Mouse (Mus musculus) limb, embryonic 10.5 days (tissue): ENCODE results near the gene Sox9. TPM values are rescaled to one million over a fixed set of nuclear protein-coding genes. Genes with fewer than 3 reads are reported as not detected.

ENCODE experiments used
- DNase-seq: peaks from one replicate; pipeline ENCODE4 v3.0.0-alpha.2; 2017; ENCODE audit warnings: low spot score
- H3K27ac ChIP-seq: fragments of 300-500 bp; sonication (generic); 2 replicates; pipeline ENCODE4 v1.5.1; 2016; ENCODE audit warnings: mild to moderate bottlenecking
- H3K27me3 ChIP-seq: fragments of 300-500 bp; sonication (generic); 2 replicates; pipeline ENCODE4 v1.6.1; 2016; ENCODE audit warnings: low read depth, mild to moderate bottlenecking; ENCODE audit not compliant: poor library complexity, severe bottlenecking
- H3K36me3 ChIP-seq: fragments of 300-500 bp; sonication (generic); 2 replicates; pipeline ENCODE4 v1.6.1; 2016; ENCODE audit warnings: mild to moderate bottlenecking, moderate library complexity
- H3K4me1 ChIP-seq: fragments of 300-500 bp; sonication (generic); 2 replicates; pipeline ENCODE4 v1.6.1; 2016
- H3K4me3 ChIP-seq: fragments of 300-500 bp; sonication (generic); 2 replicates; pipeline ENCODE4 v1.5.1; 2016; ENCODE audit warnings: mild to moderate bottlenecking, moderate library complexity
- H3K9me3 ChIP-seq: fragments of 300-500 bp; sonication (generic); replicated peaks from 2 replicates; pipeline ENCODE4 v1.6.1; 2016; ENCODE audit warnings: mild to moderate bottlenecking
- WGBS: fragments of 180-500 bp; shearing (Covaris S2); methylation state at CpG from one replicate; pipeline ENCODE4 v1.1.7; 2016; 5-methylcytosine and 5-hydroxymethylcytosine counted together
- polyA plus RNA-seq: library from polyadenylated mRNA; unstranded; fragments of >200 nt; fragmentation: Nextera tagmentation; extraction: Ambion mirVana; gene quantifications from 2 replicates; pipeline ENCODE4 v1.2.1, GENCODE M21; 2016

Gene Sox9
- polyA plus RNA-seq, 1 experiment from 2014 or later = 169 TPM

GRCm38 (mm10) chr11:112835468-112836092 is 53.6 kb downstream of the Sox9 start:
- 0 out of 2 replicates have a peak overlapping the region, but pooled peaks have one; percentile 37 for H3K27ac ChIP-seq
- H3K9me3 ChIP-seq = no peaks in the 10 kb centered on the region
- no peaks in the 10 kb centered on the region for H3K36me3 ChIP-seq
- no peak for DNase-seq
- H3K4me3 ChIP-seq = no peak overlapping the region
- peaks cover 44% of the 10 kb centered on the region for H3K4me1 ChIP-seq
- 28% methylated on average over 7 of the region's 7 CpGs for WGBS
- H3K27me3 ChIP-seq = no peaks in the 10 kb centered on the region
